Mouse (Mus musculus) kidney, postnatal 36 days (tissue): ENCODE data around the gene Ccdc96.
A peak's percentile ranks its signal among the peaks of the same experiment; 100 is the strongest.

ENCODE experiments used
- DNase-seq, 2 experiments: peaks; one replicate each; pipeline ENCODE4 v3.0.0; 2021 to 2022; ENCODE audit warnings: mixed read lengths in 2 of 2

The Ccdc96 gene

DNA sequence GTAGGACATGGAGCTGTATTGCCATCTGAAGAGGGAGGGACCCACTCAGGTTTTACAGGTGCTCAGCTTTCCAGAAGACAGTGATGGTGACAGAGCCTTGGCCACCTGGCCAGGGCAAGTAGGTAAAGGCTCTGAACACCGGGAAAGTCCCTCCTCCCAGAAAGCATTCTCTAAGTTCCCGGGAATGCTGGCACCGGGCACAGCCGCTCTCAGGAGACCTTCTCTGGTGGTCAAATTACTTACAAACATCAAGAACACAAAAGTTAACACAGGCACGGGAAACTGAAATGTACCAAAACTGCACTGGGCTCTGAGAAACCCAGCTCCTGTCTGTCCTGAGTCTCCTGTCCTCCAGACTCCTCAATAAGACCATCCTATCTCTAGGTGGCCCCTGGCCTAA lies 45.3 kb downstream of the Ccdc96 start:
- no peak for DNase-seq

DNA sequence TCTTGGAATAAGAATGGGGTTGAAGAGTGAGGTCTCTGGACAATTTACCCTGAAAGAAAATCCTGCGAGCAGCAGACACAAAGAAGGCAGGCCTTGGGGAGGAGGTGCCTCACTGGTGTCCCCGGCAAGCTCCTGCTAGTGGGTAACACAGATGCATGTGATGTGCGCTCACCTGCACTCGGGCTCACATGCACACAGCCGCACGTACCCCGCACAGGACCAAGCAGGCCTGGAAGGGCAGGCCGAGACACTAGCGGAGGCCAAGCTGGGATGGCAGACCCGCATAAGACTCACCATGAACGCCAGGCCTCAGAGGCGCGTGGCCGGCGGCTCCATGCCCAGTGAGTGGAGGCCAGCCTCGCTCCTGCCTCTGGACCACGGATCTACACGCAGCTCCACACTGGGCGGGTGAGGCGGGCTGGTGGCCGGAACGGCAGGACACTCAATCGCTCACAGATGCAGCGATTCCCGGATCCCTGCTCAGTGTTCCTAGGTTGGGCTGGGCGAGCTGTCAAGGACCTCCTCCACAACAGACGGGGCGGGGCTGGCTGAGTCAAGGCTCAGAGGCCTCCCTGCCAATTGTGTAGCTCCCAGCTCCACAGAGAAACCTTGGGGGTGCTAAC lies 45.9 kb downstream of the Ccdc96 start:
- peak; percentile 97 to 99 for DNase-seq

DNA sequence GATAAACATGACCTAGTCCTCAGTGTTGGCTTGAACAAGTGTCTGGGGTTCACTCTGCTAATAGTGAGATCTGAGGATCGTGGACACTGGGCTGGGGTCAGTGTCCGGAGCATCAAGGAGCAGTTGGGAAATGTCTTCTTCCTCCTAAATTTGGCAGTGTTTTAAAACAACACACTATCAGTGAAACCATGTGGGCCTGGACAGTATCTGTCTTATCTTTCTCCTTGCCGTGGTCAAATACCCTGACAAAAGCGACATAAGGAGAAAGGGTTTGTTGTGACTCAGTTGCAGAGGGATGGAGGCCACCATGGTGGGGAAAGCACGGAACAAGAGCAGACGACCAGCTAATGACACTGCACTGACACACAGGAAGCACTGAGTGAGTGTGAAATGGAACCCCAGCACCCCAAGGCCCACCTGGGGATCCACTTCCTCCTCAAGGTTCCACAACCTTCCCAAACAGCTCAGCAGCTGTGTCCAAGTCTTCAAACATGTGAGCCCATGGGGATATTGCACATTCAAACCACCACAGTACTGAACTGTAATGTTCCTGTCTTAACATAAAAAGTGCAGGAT lies 50.2 kb downstream of the Ccdc96 start:
- DNase-seq = no peak

DNA sequence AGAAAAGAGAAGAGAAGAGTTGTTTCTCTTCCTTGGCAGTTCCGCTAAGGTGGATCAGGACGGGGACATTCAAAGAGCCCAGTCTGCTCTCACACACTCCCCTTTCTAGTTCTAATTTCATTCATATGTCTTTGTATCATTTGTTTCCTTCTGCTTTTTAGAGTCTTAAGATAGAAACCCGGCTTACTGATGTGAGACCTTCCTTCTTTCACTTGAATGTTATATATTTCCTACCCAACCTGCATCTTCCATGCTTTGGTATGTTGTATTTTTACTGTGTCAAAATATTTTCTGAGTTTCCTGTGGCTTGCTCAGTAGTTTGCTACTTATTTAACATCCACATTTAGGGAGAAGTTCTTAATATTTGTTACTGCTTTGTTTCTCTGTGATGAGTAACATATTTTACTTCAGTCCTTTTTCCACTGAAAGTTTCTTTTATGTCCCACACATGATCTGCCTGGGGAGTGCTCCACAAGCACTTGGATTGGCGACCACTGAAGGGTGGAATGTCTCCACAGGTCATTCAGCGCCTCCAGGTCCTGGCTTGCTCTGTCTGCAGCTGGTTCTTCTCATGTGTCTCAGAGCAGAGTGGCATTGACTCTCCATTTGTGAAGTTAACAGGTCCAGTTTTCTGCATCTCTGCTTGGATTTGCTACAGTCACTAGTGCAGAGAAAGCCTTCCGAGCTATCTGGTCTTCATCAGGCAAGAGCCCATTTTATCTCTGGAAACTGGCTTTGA lies 51.2 kb downstream of the Ccdc96 start:
- no peak for DNase-seq

DNA sequence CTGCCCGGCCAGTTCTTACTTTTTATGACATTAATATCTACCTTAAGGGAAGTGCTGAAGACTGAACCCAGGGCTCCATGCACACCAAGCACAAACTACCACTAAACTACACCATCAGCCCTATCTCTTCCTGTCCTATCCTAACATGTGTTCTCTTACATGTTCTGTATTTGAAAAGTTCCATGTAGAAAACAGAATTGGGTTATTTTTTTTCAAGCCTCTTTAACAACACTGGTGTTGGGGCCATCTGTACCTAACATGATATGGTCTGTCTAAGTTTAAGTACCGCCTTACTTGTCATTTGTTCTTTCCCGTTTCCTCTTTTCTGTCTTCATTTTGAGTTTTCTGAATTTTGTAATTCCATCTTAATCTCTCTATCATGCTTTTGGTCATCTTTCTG lies 52.0 kb downstream of the Ccdc96 start:
- DNase-seq = no peak
